Mouse (Mus musculus) thymus, postnatal 0 days (tissue): ENCODE results near the gene Dtx3. TPM values are rescaled to one million over a fixed set of nuclear protein-coding genes. Genes with fewer than 3 reads are reported as not detected.
A peak's percentile ranks its signal among the peaks of the same experiment; 100 is the strongest.

Experiments used
- DNase-seq: peaks from one replicate; pipeline ENCODE4 v3.0.0-alpha.2; 2015; ENCODE audit warnings: low spot score
- polyA plus RNA-seq: library from polyadenylated mRNA; unstranded; fragments of >200 nt; fragmentation: Nextera tagmentation; extraction: Ambion mirVana; gene quantifications from 2 replicates; pipeline ENCODE4 v1.2.1, GENCODE M21; 2015

Dtx3 gene
- polyA plus RNA-seq, 1 experiment from 2014 or later, result 47.3 TPM

GRCm38 (mm10) chr10:127141500-127141899 lies 54.0 kb downstream of the Dtx3 start:
- peak; percentile 46 for DNase-seq

- DNase-seq, result peak; percentile 40
Observed at GRCm38 (mm10) chr10:127140971-127141370, 54.6 kb downstream of the Dtx3 start.

Other genes starting within 250 kb of the Dtx3 start
- gene Ctdsp2, start 217.0 kb downstream of the Dtx3 start, polyA plus RNA-seq, result 30.3 and 34.3 TPM in 2 replicates
- gene Avil, start 195.0 kb downstream of the Dtx3 start, polyA plus RNA-seq, result 0.98 and 1.0 TPM in 2 replicates
- 74.9 and 75.8 TPM in 2 replicates for gene Tsfm, start 164.9 kb downstream of the Dtx3 start, polyA plus RNA-seq
- gene Mettl1, start 154.3 kb downstream of the Dtx3 start, polyA plus RNA-seq, result 24.7 and 25.5 TPM in 2 replicates
- gene Eef1akmt3, start 154.2 kb downstream of the Dtx3 start, polyA plus RNA-seq, result 0.08 TPM in 1 of 2 replicates, not detected in the other
- 0.05 and 0.09 TPM in 2 replicates for gene Cyp27b1, start 147.5 kb downstream of the Dtx3 start, polyA plus RNA-seq
- gene March9, start 135.5 kb downstream of the Dtx3 start, polyA plus RNA-seq, result 0.30 and 0.52 TPM in 2 replicates
- gene Cdk4, start 132.2 kb downstream of the Dtx3 start, polyA plus RNA-seq, result 889 and 1,028 TPM in 2 replicates
- gene Tspan31, start 125.5 kb downstream of the Dtx3 start, polyA plus RNA-seq, result 49.9 and 60.5 TPM in 2 replicates
- gene Agap2, start 120.4 kb downstream of the Dtx3 start, polyA plus RNA-seq, result 12.3 and 13.5 TPM in 2 replicates
- 90.9 and 95.4 TPM in 2 replicates for gene Os9, start 74.6 kb downstream of the Dtx3 start, polyA plus RNA-seq
- gene B4galnt1, start 30.5 kb downstream of the Dtx3 start, polyA plus RNA-seq, result 39.2 and 48.6 TPM in 2 replicates
- gene Slc26a10, start 15.1 kb downstream of the Dtx3 start, polyA plus RNA-seq, result 1.6 and 2.6 TPM in 2 replicates
- gene Arhgef25, start 5.6 kb downstream of the Dtx3 start, polyA plus RNA-seq, result 3.7 and 4.5 TPM in 2 replicates
- 24.1 and 24.4 TPM in 2 replicates for gene Pip4k2c, start 15.9 kb upstream of the Dtx3 start, polyA plus RNA-seq
- gene Kif5a, start 67.6 kb upstream of the Dtx3 start, polyA plus RNA-seq, result 0.13 and 0.32 TPM in 2 replicates
- gene Dctn2, start 70.6 kb upstream of the Dtx3 start, polyA plus RNA-seq, result 129 and 138 TPM in 2 replicates
- 10.3 and 13.8 TPM in 2 replicates for gene Mbd6, start 93.3 kb upstream of the Dtx3 start, polyA plus RNA-seq
- gene Mars, start 116.1 kb upstream of the Dtx3 start, polyA plus RNA-seq, result 110 and 122 TPM in 2 replicates
- 107 and 127 TPM in 2 replicates for gene Arhgap9, start 126.2 kb upstream of the Dtx3 start, polyA plus RNA-seq
- 0.13 and 0.14 TPM in 2 replicates for gene Gli1, start 146.2 kb upstream of the Dtx3 start, polyA plus RNA-seq
- not detected in 2 replicates for gene Inhbe, start 158.7 kb upstream of the Dtx3 start, polyA plus RNA-seq
- not detected in 2 replicates for gene Inhbc, start 174.7 kb upstream of the Dtx3 start, polyA plus RNA-seq
- gene R3hdm2, start 184.6 kb upstream of the Dtx3 start, polyA plus RNA-seq, result 19.4 and 26.7 TPM in 2 replicates